Mouse (Mus musculus) limb, embryonic 12.5 days (tissue): ENCODE data around the gene Hbq1a. TPM values are rescaled to one million over a fixed set of nuclear protein-coding genes. Genes with fewer than 3 reads are reported as not detected.
"Not testable (repeated sequence)": the region's sequence is repeated elsewhere in the genome, so short reads cannot be mapped to it uniquely, and the experiment has no call there.

ENCODE experiments used
- ATAC-seq: fragments of 200-750 bp; cut with Nextera tagmentation; 2 replicates; pipeline ENCODE4 v1.8.0; 2017; ENCODE audit warnings: low read depth, moderate TSS enrichment; ENCODE audit not compliant: insufficient number of reproducible peaks, insufficient read depth, low FRiP score, low TSS enrichment
- H3K27ac ChIP-seq: fragments of 300-500 bp; sonication (generic); 2 replicates; pipeline ENCODE4 v1.5.1; 2016; ENCODE audit warnings: mild to moderate bottlenecking, moderate library complexity
- H3K27me3 ChIP-seq: fragments of 300-500 bp; sonication (generic); 2 replicates; pipeline ENCODE4 v1.6.1; 2016; ENCODE audit warnings: mild to moderate bottlenecking, moderate library complexity
- H3K36me3 ChIP-seq: fragments of 300-500 bp; sonication (generic); 2 replicates; pipeline ENCODE4 v1.6.1; 2016; ENCODE audit warnings: mild to moderate bottlenecking, moderate library complexity
- H3K4me1 ChIP-seq: fragments of 300-500 bp; sonication (generic); replicated peaks from 2 replicates; pipeline ENCODE4 v1.6.1; 2016
- H3K4me2 ChIP-seq: fragments of 300-500 bp; sonication (generic); 2 replicates; pipeline ENCODE4 v1.6.1; 2016; ENCODE audit warnings: mild to moderate bottlenecking, moderate library complexity
- H3K4me3 ChIP-seq: fragments of 300-500 bp; sonication (generic); replicated peaks from 2 replicates; pipeline ENCODE4 v1.5.1; 2016; ENCODE audit warnings: mild to moderate bottlenecking
- H3K9ac ChIP-seq: fragments of 300-500 bp; sonication (generic); replicated peaks from 2 replicates; pipeline ENCODE4 v1.6.1; 2016; ENCODE audit warnings: mild to moderate bottlenecking, moderate library complexity
- H3K9me3 ChIP-seq: fragments of 300-500 bp; sonication (generic); 2 replicates; pipeline ENCODE4 v1.6.1; 2016; ENCODE audit warnings: mild to moderate bottlenecking, moderate library complexity
- WGBS: fragments of 180-500 bp; shearing (Covaris S2); methylation state at CpG from one replicate; pipeline ENCODE4 v1.1.7; 2016; 5-methylcytosine and 5-hydroxymethylcytosine counted together
- polyA plus RNA-seq: library from polyadenylated mRNA; unstranded; fragments of >200 nt; fragmentation: Nextera tagmentation; extraction: Ambion mirVana; gene quantifications from 2 replicates; pipeline ENCODE4 v1.2.1, GENCODE M21; 2016

The Hbq1a gene
- polyA plus RNA-seq, 1 experiment from 2014 or later: not detected

DNA sequence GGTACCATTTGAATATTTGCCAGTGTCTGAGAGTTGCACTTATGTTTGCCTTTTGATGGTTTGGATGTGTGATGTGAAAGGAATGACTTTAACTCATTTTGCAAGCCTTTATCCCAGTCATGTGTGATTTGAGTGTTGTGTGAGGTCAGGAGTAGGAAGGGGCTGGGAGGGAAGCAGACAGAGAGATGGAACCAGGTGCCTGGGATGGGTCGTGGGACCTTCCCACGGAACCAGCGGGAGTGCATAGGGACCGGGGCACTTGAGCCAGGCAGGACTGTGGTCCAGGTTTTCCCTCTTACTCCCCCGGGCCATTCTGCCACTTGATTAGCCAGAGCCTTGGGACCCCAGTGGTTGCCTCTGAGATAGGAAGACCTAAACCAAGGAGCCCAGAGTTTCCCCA, 31.9 kb upstream of the Hbq1a start:
- Histone ChIP-seq H3K4me2 (peak overlapping the region; percentile 60), H3K9ac (peak overlapping the region; percentile 90), H3K36me3 (no peaks in the 10 kb centered on the region), H3K4me1 (peaks cover 5% of the 10 kb centered on the region), H3K4me3 (peak overlapping the region; percentile 80), H3K27me3 (no peaks in the 10 kb centered on the region), H3K9me3 (no peaks in the 10 kb centered on the region), H3K27ac (peak overlapping the region; percentile 97)
- ATAC-seq: peak; percentile 27; the same call in 1 of the 2 replicates
- 19% methylated on average over 5 of the region's 5 CpGs for WGBS

DNA sequence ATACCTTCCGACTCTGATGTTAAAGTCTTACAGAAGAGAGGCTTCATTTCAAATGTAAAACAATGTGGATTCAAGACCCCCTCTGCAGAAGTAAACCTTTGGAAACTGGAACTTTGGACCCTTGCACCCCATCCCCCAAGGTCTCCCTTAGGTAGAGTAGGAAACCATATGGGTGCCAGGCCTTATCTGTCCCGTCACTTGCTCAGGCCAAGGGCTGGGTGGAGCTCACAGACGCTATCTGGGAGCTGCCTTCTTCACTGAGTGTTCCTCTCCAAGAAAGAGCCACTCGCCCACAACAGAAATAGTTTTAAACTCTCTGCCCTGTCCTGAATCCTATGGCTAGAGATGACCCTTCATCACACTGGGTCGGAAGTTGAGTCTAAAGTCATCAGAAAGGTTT, 30.9 kb upstream of the Hbq1a start:
- no peaks in the 10 kb centered on the region for H3K27me3 ChIP-seq
- H3K4me1 ChIP-seq: peaks cover 5% of the 10 kb centered on the region
- H3K9me3 ChIP-seq: no peaks in the 10 kb centered on the region
- 83% methylated on average over 5 of the region's 5 CpGs for WGBS
- H3K27ac ChIP-seq: no peak overlapping the region
- ATAC-seq: no peak
- no peak overlapping the region for H3K9ac ChIP-seq
- no peak overlapping the region for H3K4me3 ChIP-seq
- H3K36me3 ChIP-seq: no peaks in the 10 kb centered on the region
- H3K4me2 ChIP-seq: no peak overlapping the region

DNA sequence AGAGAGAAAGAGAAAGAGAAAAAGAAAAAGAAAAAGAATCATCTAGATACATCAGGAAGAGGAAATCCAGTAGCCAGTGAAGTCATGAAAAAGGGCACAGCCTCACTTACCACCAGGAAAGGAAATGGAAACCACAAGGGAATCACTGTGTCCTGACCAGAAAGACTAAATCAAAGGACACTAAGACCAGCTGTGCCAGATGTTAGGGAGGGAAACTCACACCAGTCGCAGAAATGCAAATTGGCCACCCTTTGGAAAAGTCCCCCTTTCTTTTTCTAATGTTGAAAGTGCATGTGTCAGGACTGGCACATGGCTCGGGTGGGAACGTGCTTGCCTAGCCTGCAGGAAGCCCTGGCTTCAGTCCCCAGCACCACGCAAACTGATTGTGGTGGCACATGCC, 28.7 kb upstream of the Hbq1a start:
- H3K9me3 ChIP-seq: no peaks in the 10 kb centered on the region
- H3K4me3 ChIP-seq: no peak overlapping the region
- H3K27ac ChIP-seq: no peak overlapping the region
- no peak for ATAC-seq
- H3K27me3 ChIP-seq: peaks cover 2% of the 10 kb centered on the region
- H3K9ac ChIP-seq: no peak overlapping the region
- 38% methylated on average over 4 of the region's 4 CpGs for WGBS
- no peaks in the 10 kb centered on the region for H3K36me3 ChIP-seq
- H3K4me2 ChIP-seq: no peak overlapping the region
- peaks cover 5% of the 10 kb centered on the region for H3K4me1 ChIP-seq

DNA sequence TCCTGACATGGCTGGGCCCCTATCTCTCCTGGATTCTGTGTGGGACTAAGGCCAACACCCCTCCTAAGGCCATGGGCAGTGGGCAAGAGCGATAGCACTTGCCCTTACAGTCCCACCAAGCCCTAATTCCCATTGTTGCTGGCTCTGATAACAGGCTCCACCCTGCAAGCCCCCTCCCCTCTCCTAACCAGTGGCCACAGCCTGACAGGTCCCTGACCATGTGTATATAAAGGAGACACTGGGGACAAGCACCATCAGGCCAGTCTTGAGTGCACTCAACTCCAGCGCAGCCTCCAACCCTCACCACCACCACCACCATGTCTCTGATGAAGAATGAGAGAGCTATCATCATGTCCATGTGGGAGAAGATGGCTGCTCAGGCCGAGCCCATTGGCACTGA, 23.5 kb upstream of the Hbq1a start, which contains the start of gene Hba-x:
Gene Hba-x, plus strand, starts transcription at position 54 of the 400 bp plus-strand sequence.
- 78% methylated on average over 3 of the region's 3 CpGs for WGBS
- no peaks in the 10 kb centered on the region for H3K36me3 ChIP-seq
- no peaks in the 10 kb centered on the region for H3K9me3 ChIP-seq
- no peak within 1 kb of the TSS for H3K27ac ChIP-seq
- no peak within 1 kb of the TSS for H3K9ac ChIP-seq
- no peak within 1 kb of the TSS for H3K4me3 ChIP-seq
- no peaks in the 10 kb centered on the region for H3K4me1 ChIP-seq
- H3K27me3 ChIP-seq: peaks cover 31% of the 10 kb centered on the region
- no peak within 1 kb of the TSS for H3K4me2 ChIP-seq
- ATAC-seq: no peak

DNA sequence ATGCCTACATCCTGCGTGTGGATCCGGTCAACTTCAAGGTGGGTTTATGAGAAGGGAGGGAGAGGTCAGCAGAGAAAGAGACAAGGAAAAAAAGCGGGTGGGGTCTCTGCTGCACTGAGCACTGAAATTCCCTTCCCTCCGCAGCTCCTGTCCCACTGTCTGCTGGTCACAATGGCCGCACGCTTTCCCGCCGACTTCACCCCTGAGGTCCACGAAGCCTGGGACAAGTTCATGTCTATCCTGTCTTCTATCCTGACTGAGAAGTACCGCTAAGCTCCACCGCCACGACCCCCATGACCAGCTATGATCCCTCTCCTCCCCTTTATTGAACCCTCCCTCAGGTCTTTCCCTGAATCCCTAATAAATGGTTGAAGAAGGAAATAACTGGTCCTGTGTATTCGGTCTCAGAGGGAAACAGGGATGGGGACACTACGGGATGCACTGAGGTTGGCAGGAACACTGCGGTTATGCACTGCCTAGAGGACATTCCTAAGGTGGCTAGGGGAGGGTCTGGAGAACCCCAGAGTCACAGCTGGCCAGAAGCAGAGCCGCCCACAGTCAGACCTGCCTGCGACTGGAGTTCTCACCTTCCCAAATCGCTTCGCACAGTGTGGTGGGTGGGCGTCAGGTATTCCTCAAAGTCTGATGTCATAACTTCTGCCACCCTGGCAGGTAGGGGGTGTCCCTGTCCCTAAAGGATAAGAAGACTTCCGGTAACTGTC, 22.0 kb upstream of the Hbq1a start:
- Histone ChIP-seq H3K27ac (no peak overlapping the region), H3K4me1 (no peaks in the 10 kb centered on the region), H3K9me3 (no peaks in the 10 kb centered on the region), H3K4me3 (no peak overlapping the region), H3K9ac (no peak overlapping the region), H3K4me2 (no peak overlapping the region), H3K36me3 (no peaks in the 10 kb centered on the region), H3K27me3 (peaks cover 37% of the 10 kb centered on the region)
- ATAC-seq: no peak
- WGBS: 69% methylated on average over 21 of the region's 21 CpGs

DNA sequence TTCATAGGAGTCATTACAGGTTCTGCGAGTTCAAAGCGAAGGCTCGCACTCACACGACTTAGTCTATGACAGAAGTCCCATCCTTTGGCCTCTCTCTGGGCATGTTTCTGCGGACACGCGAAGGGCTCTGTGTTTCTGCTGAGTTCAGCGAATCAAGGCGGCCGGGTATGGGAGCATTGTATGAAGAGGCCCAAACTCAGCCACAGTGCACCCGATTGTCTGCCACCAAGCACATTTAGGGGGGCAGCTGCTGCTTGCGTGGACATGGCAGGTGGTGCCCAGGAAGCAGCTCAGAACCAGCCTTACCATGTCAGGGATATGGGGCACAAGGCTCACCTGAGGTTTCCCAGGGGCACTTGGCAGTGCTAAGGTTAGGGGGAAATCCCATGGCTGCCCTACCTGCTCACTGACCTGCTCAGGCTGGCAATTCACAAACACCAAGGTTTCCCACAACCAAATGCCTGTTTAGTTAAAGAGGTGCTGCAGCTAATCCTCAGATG, 21.4 kb upstream of the Hbq1a start:
- Histone ChIP-seq H3K9ac (no peak overlapping the region), H3K4me2 (no peak overlapping the region), H3K4me3 (no peak overlapping the region), H3K27me3 (peaks cover 37% of the 10 kb centered on the region), H3K36me3 (no peaks in the 10 kb centered on the region), H3K27ac (no peak overlapping the region), H3K4me1 (no peaks in the 10 kb centered on the region), H3K9me3 (no peaks in the 10 kb centered on the region)
- 81% methylated on average over 12 of the region's 12 CpGs for WGBS
- no peak for ATAC-seq

DNA sequence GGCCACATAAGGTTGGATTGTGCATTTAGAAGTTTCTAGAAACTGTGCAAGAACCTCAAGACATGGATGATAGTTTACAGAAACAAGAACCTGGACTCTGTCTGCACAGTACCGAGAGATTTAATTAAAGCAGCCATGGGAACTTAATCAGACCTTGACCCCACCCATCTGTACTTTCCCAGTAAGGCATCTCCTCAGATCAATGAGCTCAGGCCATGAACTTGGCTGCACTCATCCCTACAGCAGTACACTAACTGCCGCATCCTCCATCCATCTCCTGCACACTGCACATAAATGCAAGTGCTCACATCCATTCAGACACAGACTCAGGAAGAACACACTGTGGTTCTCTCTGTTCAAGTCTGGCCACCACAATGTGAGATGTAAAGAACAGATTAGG, 19.2 kb upstream of the Hbq1a start:
- Histone ChIP-seq H3K9me3 (no peaks in the 10 kb centered on the region), H3K36me3 (no peaks in the 10 kb centered on the region), H3K27ac (no peak overlapping the region), H3K9ac (no peak overlapping the region), H3K4me3 (no peak overlapping the region), H3K4me2 (no peak overlapping the region), H3K4me1 (no peaks in the 10 kb centered on the region), H3K27me3 (peaks cover 37% of the 10 kb centered on the region)
- ATAC-seq: no peak
- 73% methylated on average over 2 of the region's 2 CpGs for WGBS

DNA sequence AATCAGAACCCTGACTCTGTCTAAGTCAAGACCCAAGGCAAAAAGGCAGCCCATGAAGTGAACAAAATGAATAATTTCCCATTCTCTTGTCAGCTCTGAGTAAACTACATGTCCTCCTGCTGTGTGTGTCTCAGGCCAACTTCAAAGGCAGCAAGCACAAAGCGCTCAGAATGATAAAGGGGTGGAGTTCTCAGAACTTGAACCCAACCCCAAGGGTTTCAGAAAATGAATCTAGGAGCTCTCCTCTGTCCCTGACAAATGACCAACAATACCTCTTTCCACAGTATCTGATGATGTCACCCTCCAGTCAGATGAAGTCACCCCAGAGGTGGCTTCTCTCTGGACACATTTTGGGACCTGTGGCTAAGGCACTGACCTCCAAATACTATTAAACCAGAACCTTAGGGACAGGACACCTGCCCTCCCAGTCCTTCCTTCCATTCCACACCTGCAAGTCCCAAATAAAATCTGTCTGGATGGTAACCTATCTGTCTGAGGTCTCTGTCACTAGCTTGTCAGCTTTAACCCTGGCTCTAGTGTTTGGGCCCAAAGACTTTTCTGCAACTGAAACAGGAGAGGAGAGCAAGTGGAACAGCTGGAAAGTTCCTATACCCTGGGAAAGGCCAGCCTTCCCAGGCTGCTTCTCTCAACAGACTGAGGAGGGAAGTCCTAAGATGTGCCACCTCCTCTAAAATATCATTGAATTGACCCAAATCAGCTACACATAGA, 18.3 kb upstream of the Hbq1a start:
- no peak overlapping the region for H3K4me2 ChIP-seq
- ATAC-seq: no peak

DNA sequence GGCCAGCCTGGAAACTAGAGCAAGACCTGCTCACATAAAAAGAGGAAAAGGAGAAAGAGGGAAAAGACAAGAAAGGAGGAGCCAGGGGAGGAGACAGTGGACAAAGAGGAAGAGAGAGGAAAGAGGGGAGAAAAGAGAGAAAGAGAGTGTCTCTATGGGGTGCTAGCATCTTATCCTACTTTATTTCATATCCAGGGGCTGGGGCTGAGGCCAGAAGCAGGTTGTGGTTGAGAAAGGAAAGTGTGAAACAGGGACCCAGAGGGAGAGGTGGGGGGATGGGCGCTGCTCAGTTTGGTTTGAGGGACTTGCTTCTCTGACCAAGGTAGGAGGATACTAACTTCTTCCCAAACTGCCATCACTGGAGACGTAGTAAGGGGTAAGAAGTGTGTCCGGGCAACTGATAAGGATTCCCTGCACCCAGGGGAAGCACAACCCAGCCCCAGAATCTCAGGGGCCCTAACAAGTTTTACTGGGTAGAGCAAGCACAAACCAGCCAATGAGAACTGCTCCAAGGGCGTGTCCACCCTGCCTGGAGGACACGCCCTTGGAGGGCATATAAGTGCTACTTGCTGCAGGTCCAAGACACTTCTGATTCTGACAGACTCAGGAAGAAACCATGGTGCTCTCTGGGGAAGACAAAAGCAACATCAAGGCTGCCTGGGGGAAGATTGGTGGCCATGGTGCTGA, 16.6 kb upstream of the Hbq1a start, which contains the start of gene Hba-a1:
Gene Hba-a1, plus strand, starts transcription at position 421 of the 687 bp plus-strand sequence.
- not testable (repeated sequence) for H3K9me3 ChIP-seq, H3K4me2 ChIP-seq, H3K9ac ChIP-seq, ATAC-seq, H3K4me3 ChIP-seq, H3K27ac ChIP-seq, H3K36me3 ChIP-seq, H3K4me1 ChIP-seq
- 73% methylated on average over 1 of the region's 5 CpGs for WGBS
- H3K27me3 ChIP-seq: peaks cover 25% of the 10 kb centered on the region

More for the DNA sequence above, 18.3 kb upstream of the Hbq1a start:
- no peak overlapping the region for H3K4me3 ChIP-seq
- 73% methylated on average over 1 of the region's 1 CpGs for WGBS
- H3K4me1 ChIP-seq: no peaks in the 10 kb centered on the region
- H3K27me3 ChIP-seq: peaks cover 31% of the 10 kb centered on the region
- H3K9ac ChIP-seq: no peak overlapping the region
- no peaks in the 10 kb centered on the region for H3K36me3 ChIP-seq
- no peak overlapping the region for H3K27ac ChIP-seq
- H3K9me3 ChIP-seq: no peaks in the 10 kb centered on the region

DNA sequence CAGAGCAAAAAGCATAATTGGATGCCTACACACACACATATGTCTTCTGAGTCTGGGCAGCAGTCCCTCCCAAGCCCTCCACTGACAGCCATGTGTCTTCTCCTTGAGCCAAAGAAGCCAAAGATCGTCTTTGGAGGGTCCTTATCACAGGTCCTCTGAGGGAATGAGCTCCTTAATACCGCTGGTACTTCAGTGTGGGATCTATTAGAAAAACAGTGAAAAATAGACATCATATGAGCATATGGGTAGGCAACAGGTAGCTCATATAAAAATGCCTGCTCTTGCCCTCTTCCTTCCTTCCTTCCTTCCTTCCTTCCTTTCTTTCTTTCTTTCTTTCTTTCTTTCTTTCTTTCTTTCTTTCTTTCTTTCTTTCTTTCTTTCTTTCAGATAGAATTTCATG, 15.3 kb upstream of the Hbq1a start:
- H3K9ac ChIP-seq, ATAC-seq, H3K4me2 ChIP-seq, H3K4me3 ChIP-seq, H3K9me3 ChIP-seq, H3K36me3 ChIP-seq, H3K4me1 ChIP-seq, H3K27ac ChIP-seq: not testable (repeated sequence)
- WGBS: 55% methylated on average over 2 of the region's 2 CpGs
- H3K27me3 ChIP-seq: peaks cover 23% of the 10 kb centered on the region
